Mouse (Mus musculus): ENCODE data around the gene Cyp2u1.

The Cyp2u1 gene

DNA sequence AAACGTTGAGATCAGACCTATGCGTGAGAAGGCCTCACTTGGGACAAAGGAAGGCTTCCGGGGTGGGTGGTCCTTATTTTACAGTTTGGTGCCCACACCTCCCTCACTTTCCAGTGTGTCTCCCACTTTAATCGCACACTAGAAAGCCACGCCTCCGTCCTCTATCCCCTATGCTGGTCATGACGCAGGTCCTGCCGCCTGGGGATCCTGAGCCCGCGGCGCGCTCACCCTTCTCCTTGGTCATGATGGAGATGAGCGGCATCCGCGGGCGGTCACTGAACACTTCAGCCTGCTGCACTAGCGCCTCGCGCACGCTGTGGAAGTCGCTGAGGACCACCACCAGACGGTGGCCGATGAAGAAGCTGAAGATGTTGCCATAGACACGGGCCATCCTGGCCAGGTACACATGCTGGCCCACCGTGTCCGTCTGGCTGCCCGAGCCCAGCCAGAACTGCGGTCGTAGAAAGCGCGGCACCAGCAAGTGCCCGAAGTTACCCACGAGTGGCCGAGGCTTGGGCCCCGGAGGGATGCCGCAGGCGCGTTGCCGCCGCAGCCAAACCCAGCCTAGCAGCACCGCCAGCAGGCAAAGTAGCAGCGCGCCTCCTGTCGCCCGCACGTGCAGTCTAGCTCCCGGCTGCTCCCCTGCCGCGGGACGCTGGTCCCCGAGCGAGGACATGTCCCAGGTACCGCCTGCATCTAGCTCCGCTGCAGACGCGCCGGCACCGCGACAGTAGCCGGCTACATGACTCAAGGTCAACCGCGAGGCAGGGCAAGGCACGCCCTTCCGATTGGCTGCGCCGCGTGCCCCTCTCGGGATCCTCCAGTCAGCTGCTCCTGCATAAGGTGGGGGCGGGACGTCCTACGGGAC lies at the start of gene Cyp2u1:
Gene Cyp2u1 (minus strand): TSS at position 776 of the 868 bp plus-strand sequence.
- DNase-seq, result peak; percentile 93

DNA sequence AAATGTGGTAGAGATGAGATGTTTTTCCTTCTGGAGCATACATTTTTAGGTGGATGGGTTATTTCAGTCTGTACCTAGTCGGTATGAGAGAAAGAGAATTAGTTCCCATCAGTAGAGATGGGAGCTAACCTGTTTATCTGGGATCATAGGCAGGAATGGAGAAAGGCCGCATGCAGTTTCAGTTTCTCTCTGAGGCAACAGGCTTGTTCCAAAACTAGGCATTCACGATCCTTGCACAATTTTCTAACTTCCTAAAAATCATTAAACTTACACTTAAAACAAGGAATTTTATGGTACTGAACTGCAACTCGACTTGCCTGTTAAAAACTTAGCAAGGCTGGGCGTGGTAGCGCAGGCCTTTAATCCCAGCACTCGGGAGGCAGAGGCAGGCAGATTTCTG lies 47.5 kb upstream of the Cyp2u1 start:
- no peak for DNase-seq

DNA sequence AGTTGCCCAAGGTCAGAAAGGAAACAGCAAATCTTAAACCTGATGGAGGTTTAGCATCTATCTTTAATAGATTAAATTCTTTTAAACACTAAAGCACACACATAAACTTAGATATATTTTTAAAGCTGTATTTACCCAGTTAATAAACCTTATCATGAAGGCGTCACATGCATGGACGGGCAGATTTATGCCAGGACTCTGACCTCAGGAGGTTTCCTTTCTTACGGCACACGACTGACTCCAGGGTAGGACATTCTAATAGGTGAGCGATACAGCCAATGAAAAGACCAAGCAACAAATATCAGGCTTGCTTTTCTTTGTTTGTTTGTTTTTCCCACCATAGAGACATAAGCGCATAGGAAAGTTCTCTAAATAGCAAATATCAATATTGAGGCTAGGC lies 46.0 kb upstream of the Cyp2u1 start:
- DNase-seq, result no peak

DNA sequence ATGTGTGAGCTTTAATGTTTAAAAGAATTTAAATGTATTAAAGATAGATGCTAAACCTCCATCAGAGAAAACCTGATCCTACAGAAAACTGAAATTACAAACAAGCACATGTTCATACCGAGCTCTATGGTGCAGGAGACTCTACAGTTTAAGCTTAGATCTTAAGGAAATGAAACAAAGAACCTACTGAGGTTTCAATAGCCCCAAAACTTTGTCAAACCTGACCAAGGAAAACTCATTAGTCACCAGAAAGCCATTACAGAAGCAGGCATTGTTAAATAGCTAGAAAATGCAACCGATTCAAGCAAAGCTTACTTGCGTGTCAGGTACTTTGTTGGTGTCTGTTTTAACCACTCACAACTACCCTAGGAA lies 45.5 kb upstream of the Cyp2u1 start:
- no peak for DNase-seq

DNA sequence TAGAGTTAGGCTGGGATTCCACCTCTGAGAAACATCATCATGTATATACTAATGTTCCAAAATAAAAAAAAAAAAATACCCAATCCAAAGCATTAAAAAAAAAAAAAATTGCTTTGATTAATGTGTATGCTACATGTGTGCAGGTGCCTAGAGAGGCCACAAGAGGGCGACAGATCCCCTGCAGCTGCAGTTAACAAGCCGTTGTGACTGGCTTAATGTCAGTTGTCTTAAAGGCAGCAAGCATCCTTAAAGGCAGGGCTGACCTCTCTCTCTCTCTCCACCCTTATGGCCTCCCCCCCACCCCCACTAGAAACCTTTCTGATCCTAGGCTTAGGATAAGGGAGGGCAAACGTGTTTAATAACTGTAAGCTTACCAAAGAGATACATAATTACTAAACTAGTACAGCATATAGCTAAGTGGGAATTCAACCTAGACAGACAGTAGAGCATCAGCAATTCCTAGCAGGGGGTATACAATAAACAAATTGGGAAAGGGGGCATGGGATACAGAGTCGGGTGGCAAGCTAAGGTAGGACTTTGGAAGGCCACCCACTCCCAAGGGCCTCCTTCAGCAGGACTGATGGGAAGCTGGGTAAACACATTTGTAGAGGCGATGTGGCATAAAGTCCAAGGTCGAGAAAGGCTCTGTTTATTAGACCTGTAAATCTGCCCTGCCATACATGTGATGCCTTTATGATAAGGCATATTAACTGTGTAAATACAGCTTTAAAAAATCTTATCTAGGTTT lies 45.0 kb upstream of the Cyp2u1 start:
- DNase-seq, result peak; percentile 54

DNA sequence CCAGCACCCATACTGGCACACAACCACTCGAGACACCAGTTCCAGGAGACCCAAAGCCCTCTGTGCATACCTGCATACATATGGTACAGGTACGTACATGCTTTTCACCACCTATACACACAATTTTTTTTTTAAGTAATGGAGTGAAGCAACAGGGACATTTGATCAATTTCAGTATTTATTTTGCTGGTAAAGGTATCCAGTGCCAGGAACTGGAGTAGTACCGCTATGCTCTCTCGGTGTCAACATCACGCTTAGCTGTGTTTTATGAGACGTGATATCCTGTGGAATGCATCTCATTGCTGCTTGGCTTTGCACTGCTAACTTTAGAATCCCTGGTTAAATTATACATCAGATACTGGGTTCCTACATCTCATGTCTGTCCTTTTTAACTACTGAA lies 42.9 kb upstream of the Cyp2u1 start:
- no peak for DNase-seq

DNA sequence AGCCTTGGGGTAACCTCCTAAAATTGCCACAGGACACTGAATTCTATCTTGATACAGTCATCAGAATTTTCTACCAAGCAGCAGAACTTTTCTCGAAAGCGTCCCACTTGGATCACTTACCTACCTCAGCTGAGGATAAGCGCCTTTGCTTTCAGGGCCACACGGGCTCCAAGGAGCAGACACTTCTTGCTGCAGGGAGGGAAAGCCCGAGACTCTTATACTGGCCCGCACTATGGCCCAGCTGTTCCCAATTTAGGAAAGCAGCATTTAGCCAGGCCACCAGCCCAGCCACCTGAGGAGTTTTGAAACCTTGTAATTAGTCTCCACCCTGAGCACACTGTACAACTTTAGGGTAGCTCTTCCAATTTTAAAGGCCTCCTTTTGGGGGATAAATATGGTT lies 40.3 kb upstream of the Cyp2u1 start:
- DNase-seq, result no peak

DNA sequence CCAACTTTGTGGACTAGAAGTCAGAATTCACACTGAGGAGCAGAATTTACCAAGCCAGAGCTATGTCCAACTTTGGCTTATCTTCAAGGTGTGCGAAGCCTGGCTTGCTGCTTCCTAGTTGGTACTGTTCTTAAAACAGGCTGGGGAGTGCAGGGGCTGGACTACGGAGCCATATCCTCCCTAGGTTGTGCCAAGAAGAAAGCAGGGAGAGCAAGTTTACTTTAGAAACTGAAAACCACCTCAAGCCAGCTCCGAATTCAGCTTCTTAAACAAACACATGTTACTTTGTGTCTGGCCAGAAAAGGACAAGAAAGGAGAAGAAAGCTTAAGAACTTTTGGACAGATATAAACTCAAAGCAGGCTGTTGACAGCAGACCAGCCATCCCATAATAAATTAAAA lies 37.9 kb upstream of the Cyp2u1 start:
- no peak for DNase-seq

DNA sequence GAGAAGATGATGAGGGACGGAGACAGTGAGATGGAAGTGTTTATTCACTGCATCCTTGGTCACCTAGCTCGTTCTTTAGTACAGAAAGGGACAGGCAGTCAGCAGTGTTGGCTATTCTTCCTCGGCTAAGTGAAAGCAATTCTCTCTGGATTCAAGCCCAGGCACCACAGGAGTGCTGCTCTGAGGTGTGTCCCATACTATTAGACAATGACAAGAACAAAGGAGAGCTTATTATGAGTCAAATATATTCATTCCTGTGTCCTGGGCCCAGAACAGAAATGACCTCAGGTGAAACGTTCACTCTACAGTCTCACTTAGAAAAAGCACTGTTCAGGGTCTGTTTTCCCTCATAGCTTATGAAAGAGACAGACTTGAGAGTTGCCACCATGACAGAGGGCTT lies 36.3 kb upstream of the Cyp2u1 start:
- DNase-seq, result no peak

DNA sequence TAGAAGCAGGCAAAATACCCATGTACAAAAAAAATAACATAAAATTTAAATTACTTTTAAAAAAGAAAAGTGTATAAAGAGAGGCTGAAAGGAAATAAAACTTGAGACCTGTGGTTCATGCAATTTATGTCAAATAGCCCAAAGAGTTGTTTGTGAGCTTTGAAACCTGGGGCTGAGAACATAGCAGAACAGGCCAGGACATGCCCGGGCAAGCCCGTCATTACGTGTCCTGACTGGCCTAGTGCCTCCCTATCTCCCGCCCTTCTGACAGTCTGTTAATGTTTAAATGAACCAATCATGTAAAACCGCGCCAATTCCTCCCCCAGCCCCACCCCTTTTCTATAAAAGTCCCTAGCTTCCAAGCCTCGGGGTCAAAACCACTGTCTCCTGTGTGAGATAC lies 34.7 kb upstream of the Cyp2u1 start:
- peak; percentile 39 for DNase-seq

DNA sequence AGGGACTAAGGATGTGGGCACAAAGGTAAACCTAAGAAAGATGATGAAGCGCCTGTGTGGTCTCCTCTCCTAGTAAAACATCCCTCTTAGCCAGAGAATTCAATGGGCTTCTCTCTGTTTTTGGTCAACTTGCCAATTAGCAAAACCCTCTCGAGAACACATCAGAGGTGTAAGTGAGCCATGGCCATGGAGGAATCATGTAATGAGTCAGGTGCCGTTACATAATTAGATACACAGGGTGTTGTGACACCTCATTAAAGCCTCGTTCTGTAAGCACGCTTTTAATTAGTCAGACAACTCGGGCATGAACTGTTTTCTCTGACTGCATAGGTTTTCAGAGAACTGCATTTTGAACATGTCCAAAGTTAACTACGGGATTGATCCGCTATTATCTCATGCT lies 33.6 kb upstream of the Cyp2u1 start:
- no peak for DNase-seq

DNA sequence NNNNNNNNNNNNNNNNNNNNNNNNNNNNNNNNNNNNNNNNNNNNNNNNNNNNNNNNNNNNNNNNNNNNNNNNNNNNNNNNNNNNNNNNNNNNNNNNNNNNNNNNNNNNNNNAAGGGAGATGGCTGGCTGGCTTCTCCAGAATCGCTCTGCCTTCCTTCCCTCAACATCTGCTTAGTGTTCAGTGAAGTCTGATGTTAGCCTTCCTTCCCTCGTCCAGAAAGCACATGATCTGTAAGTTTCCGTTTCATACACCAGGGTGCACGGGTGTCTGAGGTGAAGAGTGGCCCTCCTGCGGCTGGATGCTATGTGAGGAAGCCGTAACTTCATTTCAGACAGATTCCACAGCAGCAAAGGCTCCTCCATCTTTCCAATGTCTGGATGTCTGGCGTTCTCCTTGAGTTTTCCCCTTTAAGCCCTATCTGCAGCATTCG lies 32.1 kb upstream of the Cyp2u1 start:
- DNase-seq, result no peak

DNA sequence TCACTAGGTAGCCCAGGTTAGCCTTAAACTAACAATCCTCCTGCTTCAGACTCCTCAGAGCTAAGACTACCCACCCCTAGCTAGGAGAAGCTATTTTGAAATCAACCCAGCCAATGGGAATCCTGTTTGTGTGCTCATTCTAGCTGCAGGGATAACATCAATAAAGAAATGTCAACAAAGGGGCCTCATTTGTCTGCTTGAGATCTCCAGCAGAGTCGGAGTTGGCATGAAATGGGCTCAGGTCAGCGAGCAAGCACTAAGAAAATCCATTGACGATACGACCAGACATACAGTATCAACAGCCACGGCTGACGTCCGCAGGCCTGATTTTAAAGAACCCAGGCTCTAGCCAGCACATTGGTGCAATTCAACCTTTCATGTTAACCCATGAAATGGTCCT lies 24.2 kb upstream of the Cyp2u1 start:
- DNase-seq, result no peak

DNA sequence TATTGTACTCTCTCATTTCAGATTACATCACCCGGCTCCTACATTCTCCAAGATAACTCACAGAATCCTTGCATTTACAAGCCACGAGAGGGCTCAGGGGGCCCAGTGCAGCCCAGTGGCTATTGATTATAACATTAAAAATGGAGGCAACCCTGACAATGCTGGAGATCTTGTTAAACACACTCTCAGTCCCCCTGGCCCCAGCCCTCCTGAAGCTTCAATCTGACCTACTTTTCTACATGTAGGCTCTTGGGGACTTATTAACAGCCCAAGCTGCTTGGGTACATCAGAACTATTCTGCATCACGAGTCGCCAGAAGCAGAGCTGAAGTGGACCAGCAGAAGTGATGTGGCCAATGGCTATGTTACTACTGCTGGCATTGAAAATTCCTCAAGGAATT lies 23.6 kb upstream of the Cyp2u1 start:
- DNase-seq, result no peak

DNA sequence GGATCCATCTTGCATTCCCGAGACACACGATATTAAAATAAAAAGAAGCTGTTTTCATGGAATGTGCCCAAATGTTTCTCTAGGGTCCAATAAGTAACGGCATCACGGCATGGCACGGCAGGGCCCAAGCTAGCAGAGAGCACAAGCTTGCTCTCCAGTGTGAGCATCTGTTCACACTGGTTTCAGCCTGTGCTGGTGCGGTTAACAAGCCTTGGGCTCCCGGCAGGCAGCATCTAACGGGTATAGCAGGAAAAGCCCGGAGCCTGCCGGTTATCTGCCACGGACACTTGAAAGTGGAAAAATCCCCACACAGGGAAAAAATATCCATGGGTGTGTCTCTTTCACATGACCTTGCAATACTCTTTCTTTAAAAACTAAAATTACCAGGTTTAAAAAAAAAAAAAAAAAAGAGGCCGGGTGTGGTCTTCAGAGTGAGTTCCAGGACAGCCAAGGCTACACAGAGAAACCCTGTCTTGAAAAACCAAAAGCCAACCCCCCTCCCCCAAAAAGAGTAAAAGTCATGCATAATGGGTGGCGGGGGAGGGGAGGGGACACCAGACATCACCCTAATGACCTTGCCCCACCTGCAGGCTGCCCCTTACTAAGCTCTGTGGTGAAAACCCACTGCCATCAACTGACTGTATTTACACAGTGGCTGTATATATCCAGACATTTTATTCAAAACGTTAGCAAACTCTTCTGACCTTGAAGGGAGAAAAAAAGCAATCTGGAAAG lies 19.2 kb upstream of the Cyp2u1 start:
- DNase-seq, result no peak

DNA sequence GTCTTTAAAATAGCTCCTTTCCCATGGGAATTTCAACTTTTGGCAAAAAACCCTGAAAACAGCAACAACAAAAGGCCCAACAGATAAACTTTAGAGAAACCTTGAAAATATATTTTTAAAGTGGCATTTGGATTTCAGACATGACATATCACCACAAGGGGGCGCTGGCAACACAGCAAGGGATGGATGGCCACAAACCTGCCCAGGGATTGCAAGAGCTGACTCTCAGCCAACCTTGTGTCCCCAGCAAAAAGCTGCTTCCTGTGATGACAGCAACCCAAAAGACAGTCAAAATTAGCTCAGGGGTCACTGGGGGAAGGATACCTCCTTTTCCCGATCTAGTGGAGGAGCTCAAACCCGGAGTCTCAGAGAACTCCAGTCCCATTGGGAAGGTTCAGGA lies 17.2 kb upstream of the Cyp2u1 start:
- peak; percentile 64 for DNase-seq

DNA sequence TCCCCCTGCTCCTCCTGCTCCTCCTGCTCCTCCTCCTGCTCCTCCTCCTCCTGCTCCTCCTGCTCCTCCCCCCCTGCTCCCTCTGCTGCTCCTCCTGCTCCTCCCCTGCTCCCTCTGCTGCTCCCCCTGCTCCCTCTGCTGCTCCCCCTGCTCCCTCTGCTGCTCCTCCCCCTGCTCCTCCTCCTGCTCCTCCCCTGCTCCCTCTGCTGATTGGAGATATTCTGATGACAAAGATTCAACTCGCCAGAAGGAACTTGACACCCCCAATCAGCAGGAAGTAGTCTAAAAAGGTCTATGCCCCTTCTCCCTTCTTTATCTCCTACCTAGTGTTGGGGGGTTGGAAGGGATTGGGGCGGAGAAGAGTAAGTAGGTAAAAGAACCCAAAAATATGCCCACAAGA lies 15.2 kb upstream of the Cyp2u1 start:
- DNase-seq, result no peak

DNA sequence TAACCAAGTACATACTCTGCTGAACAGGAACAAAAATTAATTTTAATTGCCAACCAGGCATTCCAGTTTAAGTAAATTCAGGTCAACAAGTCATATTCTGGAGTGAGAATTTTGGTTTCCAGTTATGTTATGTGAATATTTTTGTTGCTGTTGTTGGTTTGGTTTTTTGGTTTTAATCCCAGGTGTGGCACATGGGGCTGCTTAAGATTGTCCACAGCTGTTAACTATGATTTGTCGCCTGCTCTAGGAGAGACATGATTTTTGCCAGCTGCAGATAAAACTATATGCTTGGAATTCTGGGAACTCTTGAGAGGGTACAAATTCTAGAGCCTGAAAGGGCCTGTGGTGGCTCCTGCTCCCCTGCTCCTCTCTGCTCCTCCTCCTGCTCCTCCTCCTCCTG lies 14.1 kb upstream of the Cyp2u1 start:
- no peak for DNase-seq

DNA sequence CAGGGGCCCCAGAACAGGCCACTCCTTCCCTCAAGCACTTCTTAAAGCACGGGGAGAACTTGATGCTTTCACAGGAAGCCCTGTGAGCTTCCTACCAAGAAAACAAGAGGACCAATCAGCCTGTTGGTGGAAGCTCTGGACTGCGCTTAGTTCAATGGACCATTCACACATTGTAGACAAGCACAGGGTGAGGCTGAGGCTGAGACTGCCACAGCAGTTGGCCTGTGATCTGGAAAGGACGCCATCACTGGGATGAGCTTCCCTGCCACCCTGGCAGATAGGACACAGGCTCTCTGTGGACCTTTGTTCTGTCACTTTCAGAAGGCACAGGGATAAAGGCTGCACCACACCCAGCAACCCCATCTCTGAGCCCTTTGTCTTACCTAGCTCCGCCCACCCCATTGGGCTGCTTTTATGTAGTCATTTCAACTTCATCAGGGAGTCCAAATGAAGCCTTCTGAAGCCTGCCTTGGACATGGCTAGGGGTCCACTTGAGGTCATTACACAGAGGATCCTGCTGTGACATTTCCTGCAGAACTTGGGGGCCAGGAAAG lies 13.0 kb upstream of the Cyp2u1 start:
- DNase-seq, result no peak

DNA sequence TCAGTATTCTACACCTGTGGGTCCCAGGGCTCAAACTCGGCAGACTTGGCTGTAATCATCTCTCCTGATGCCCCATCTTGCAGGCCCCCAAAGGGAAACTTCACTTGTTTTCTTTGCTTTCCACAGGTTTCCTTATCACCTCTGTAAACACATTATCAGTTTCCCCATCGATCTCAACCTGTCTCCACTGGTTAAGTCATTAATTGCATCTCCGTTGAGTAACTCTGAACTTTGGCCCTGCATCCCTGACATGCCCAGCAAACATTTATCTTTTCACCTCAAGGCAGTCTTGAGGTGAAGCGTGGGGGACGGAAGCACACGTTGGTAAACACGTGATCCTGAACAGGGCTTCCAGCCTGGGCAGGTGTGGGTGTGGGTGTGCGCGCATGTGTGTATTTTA lies 9.3 kb upstream of the Cyp2u1 start:
- no peak for DNase-seq

DNA sequence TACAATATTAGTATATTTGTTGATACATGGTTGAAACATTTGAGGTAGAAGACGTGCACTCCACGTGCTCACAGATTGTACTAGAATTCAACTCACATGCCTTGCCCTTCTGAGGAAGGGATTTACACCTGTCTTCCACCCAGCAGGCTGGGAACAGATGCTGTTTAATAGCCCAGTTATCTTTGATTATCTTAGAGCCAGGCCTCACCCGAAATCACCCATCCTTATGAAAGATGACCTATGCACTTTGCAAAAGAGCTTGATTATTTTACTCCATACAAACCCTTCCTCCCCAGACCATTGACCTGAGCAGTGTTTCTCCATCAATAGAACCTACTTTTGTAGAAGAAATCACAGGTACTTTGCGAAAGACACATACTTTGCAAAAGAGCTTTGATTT lies 7.5 kb upstream of the Cyp2u1 start:
- no peak for DNase-seq

DNA sequence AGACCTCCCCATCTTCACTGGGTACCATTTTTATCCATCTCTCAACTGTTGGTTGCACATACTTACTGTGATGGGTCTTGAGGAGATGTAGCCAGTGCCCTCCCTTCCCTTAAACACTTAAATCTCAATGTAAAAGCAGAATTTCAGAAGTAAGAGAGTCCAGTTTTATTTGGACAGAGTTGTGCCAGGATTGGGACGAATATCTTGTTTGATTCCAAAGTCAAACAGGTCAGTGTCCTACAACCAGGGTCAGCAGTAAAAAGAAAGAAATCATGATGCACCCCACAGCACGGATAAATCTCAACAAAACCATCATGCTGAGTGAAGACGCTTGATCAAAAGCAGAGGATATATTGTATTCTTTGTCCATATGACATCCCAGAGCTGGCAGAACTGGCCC lies 4.8 kb upstream of the Cyp2u1 start:
- no peak for DNase-seq

DNA sequence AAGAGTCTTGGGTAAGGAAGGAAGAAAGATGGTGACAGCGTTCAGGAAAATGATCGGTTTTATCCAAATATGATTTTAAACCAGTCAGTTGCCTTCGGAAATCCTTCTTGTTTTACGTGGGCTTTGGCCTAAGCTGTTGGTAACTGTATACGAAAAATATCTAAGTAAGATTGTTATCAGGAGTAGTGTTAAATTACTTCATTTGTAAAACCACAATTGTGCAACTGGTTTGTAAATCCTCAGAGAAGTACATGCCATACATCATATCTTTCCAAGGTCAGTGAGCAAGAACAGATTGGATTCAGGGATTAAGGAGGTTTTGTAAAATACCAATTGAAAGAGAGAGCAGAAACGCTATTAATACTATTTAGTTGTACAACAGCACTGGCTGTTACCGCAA lies 3.2 kb upstream of the Cyp2u1 start:
- DNase-seq, result no peak

DNA sequence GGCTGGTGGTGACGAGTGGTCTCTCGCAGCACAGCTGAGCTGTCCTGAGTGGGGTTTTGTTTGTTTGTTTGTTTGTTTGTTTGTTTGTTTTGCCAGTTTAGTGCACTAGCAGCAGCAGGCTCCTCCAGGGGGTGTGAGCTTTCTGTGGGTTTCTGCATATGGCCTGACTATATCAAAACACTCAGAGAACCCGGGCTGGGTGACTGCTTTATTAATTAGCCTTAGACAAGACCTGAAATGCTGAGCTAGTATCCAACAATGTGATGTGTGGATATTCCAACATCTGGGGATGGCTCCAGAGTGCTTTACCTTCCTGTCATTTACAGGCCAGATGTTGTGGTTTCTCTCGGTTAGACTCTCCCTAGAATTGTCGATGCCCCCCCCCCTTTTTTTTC lies 290 bp upstream of the Cyp2u1 start:
- DNase-seq, result no peak

Measured in kidney, adult 11 months (tissue).